Mouse (Mus musculus): ENCODE measurements around the gene Pebp1. TPM values are rescaled to one million over a fixed set of nuclear protein-coding genes. Genes with fewer than 3 reads are reported as not detected.

Pebp1 gene
- 3,275 and 4,574 TPM in 2 replicates for polyA plus RNA-seq (2012; rRNA removed)

DNA sequence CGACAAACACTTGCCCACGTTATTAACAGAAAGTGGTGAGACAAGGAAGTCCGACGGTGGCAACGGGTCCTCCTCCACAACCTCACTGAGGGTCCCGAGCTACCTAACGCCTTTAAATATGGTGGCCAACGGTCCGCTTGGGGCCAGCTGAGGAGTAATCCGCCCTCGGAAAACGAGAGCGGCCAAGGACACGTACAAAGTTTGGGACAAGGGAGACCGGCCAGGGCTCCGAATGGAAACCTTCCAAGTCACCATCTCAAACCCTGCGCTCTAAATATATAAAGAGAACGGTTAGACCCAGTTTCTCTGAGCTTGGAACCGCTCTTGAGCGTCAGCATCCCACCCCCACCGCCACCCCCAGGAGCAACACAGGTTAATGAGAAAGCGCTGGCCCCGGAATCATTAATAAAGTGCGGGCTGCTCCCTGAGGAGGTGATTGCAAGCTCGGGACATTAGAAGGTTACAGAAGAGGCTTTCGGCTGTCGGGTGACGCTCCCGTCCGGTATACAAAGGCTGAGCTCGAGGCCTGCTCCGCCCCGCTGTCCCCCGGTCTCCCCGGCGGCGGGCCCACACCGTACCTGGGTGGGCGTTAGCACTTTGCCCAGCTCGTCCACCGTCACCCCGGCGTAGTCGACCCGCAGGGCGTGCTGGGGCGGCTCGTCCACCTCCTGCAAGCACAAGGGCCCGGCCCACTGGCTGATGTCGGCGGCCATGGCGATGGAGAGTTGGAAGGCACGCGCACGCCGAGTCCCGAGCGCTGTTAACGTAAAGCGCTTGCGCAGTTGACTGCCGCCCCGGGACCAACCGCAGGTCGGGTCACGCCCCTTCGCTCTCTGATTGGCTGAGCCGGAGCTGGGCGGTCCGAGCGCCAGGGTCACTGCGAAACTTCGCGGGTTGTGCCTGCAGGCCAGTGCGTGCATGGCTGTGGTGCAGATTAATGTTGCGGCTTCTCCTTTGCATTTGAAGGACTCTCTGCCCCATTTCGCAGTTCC is at the start of gene Pebp1:
Gene Pebp1, minus strand, starts transcription at position 795 of the 992 bp plus-strand sequence.
- TF ChIP-seq POLR2A (IDR thresholded peaks at IDR 0.05; ENCODE audit: control insufficient read depth, low read depth, low read length) (peak; percentile 45; the same call in 1 of the 2 replicates), CTCF (IDR thresholded peaks at IDR 0.05; ENCODE audit: control insufficient read depth, insufficient read depth, insufficient replicate concordance, low read depth, low read length) (no peak)
- H3K27me3 ChIP-seq (ENCODE audit: control insufficient read depth, insufficient read depth, low read length), result no peaks in the 10 kb centered on the region
- peak within 1 kb of the TSS; percentile 99 for H3K4me3 ChIP-seq (ENCODE audit: control insufficient read depth, low read depth, low read length)
- H3K36me3 ChIP-seq (ENCODE audit: control insufficient read depth, insufficient read depth, low read length), result peaks cover 2% of the 10 kb centered on the region
- peak within 1 kb of the TSS; percentile 99 for H3K27ac ChIP-seq (ENCODE audit: control insufficient read depth, insufficient read depth, low read depth, low read length)
- H3K4me1 ChIP-seq (ENCODE audit: control insufficient read depth, insufficient read depth, low read length), result peaks cover 19% of the 10 kb centered on the region

DNA sequence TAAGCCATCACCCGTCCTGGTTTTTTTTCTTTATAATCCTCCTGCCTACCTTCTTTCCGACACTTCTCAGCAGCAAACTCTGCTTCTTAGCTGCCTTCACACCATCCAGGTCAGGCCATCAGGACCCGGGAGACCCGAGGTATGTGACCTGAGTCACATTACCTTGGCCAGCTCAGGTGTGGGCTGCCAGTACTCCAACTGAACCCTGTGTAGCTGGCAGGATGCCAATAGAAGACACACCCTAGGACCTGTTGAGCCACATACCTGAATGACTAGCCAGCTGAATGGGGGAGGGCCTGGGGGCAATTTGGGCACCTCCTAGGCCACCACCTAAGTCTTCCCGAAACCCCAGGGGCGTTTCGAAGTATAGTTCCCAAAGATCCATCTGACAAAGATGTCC is 43.0 kb upstream of the Pebp1 start:
- Histone ChIP-seq H3K36me3 (ENCODE audit: control insufficient read depth, insufficient read depth, low read length) (no peaks in the 10 kb centered on the region), H3K4me3 (ENCODE audit: control insufficient read depth, low read depth, low read length) (no peak overlapping the region)

DNA sequence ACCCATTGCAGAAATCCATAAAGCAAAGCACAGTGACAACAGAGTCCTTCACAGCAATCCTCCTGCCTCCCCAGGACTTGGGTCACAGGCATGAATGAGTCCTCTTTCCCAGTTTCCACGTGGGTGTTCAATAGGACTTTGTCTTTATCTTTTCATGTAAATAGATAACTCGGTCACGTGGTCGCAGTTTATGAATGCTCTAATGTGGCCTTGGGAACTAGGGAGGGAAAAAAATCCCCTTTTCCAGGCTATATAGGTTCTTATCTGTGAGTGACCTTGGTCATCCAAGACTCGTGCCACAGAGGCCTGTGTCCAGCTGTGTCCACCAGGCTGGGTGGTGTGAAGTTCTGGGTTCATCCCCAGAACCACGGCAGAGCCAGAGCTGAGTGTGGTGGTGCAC is 39.0 kb upstream of the Pebp1 start:
- no peaks in the 10 kb centered on the region for H3K4me1 ChIP-seq (ENCODE audit: control insufficient read depth, insufficient read depth, low read length)
- no peak for TF ChIP-seq CTCF (IDR thresholded peaks at IDR 0.05; ENCODE audit: control insufficient read depth, insufficient read depth, insufficient replicate concordance, low read depth, low read length)
- TF ChIP-seq POLR2A (IDR thresholded peaks at IDR 0.05; ENCODE audit: control insufficient read depth, low read depth, low read length), result no peak
- no peaks in the 10 kb centered on the region for H3K36me3 ChIP-seq (ENCODE audit: control insufficient read depth, insufficient read depth, low read length)
- H3K27ac ChIP-seq (ENCODE audit: control insufficient read depth, insufficient read depth, low read depth, low read length), result no peak overlapping the region
- H3K27me3 ChIP-seq (ENCODE audit: control insufficient read depth, insufficient read depth, low read length), result no peaks in the 10 kb centered on the region
- no peak overlapping the region for H3K4me3 ChIP-seq (ENCODE audit: control insufficient read depth, low read depth, low read length)

More for the DNA sequence above, 43.0 kb upstream of the Pebp1 start:
- Histone ChIP-seq H3K4me1 (ENCODE audit: control insufficient read depth, insufficient read depth, low read length) (0 out of 2 replicates have a peak, but pooled peaks cover 2% of the 10 kb centered on the region), H3K27me3 (ENCODE audit: control insufficient read depth, insufficient read depth, low read length) (no peaks in the 10 kb centered on the region), H3K27ac (ENCODE audit: control insufficient read depth, insufficient read depth, low read depth, low read length) (no peak overlapping the region)
- TF ChIP-seq POLR2A (IDR thresholded peaks at IDR 0.05; ENCODE audit: control insufficient read depth, low read depth, low read length) (no peak), CTCF (IDR thresholded peaks at IDR 0.05; ENCODE audit: control insufficient read depth, insufficient read depth, insufficient replicate concordance, low read depth, low read length) (no peak)

DNA sequence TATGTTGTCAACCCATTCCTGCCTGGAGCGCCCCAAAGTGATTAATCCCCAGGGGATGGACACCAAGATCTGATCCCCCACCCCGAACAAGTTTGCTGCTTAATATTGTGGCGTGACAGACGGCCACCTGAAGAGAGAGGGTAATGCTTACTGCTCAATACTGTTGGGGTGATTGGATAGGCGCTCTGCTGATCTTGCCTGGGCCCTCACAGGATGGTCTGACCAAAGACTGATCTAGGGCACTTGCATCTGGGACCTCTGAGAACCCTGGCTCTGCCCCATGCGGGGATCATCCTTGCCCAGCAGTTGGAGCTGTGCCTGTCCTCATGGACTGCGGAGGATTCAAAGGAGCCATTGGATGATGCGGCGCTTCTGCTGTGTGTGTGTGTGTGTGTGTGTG is 36.3 kb upstream of the Pebp1 start:
- TF ChIP-seq POLR2A (IDR thresholded peaks at IDR 0.05; ENCODE audit: control insufficient read depth, low read depth, low read length), result no peak
- no peak for TF ChIP-seq CTCF (IDR thresholded peaks at IDR 0.05; ENCODE audit: control insufficient read depth, insufficient read depth, insufficient replicate concordance, low read depth, low read length)
- no peaks in the 10 kb centered on the region for H3K36me3 ChIP-seq (ENCODE audit: control insufficient read depth, insufficient read depth, low read length)
- H3K4me3 ChIP-seq (ENCODE audit: control insufficient read depth, low read depth, low read length), result no peak overlapping the region
- H3K27ac ChIP-seq (ENCODE audit: control insufficient read depth, insufficient read depth, low read depth, low read length), result no peak overlapping the region
- peaks cover 1% of the 10 kb centered on the region; the same call in 1 of the 2 replicates for H3K27me3 ChIP-seq (ENCODE audit: control insufficient read depth, insufficient read depth, low read length)
- peaks cover 8% of the 10 kb centered on the region for H3K4me1 ChIP-seq (ENCODE audit: control insufficient read depth, insufficient read depth, low read length)

DNA sequence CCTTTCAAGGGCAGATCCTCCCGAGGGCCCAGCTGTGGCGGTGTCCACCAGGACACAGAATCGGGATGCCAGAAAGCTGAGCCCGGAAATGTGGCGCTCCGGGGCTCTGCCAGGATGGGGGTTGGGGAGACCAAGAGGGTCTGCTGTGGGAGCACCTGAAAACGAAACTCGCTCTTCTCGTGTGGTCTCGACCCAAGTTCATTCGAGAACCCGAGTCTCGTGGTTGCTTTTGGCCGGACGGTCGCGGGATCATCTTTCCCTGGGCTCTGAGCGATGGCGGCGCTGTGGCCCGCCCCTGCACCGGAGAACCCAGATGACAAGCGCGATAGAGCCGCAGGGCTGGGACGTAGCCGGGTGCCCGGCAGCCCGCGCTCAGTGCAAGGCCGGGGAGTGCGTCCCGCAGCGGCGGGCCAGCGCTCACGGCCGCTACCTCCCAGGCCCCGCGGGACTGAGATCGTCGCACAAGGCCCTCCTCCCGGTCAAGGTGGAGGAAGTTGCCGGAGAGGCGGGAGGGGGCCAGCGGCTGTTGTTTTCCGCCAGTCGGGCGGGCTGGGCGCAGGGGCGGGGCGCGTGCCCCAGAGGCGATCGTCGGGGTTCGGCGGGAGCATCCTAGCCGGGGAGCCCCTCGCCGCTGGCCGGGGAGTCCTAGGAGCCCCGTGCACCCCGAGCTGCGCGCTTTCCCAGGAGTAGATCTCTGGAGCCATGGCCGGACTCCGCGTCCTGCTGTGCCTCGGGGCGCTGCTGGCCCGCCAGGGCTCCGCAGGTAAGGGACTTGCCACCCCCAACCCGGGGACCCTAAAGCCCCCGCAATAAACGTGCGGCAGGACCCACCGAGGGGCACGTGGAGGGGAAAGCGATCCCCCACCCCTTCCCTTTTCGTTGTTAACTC is 31.6 kb upstream of the Pebp1 start, which contains the start of gene Vsig10:
Gene Vsig10, plus strand, starts transcription at position 343 of the 889 bp plus-strand sequence.
- H3K27me3 ChIP-seq (ENCODE audit: control insufficient read depth, insufficient read depth, low read length), result peaks cover 2% of the 10 kb centered on the region; the same call in 1 of the 2 replicates
- TF ChIP-seq POLR2A (IDR thresholded peaks at IDR 0.05; ENCODE audit: control insufficient read depth, low read depth, low read length), result no peak
- no peak for TF ChIP-seq CTCF (IDR thresholded peaks at IDR 0.05; ENCODE audit: control insufficient read depth, insufficient read depth, insufficient replicate concordance, low read depth, low read length)
- H3K36me3 ChIP-seq (ENCODE audit: control insufficient read depth, insufficient read depth, low read length), result no peaks in the 10 kb centered on the region
- peaks cover 17% of the 10 kb centered on the region for H3K4me1 ChIP-seq (ENCODE audit: control insufficient read depth, insufficient read depth, low read length)
- peak within 1 kb of the TSS; percentile 87 for H3K27ac ChIP-seq (ENCODE audit: control insufficient read depth, insufficient read depth, low read depth, low read length)
- peak within 1 kb of the TSS; percentile 77 for H3K4me3 ChIP-seq (ENCODE audit: control insufficient read depth, low read depth, low read length)

DNA sequence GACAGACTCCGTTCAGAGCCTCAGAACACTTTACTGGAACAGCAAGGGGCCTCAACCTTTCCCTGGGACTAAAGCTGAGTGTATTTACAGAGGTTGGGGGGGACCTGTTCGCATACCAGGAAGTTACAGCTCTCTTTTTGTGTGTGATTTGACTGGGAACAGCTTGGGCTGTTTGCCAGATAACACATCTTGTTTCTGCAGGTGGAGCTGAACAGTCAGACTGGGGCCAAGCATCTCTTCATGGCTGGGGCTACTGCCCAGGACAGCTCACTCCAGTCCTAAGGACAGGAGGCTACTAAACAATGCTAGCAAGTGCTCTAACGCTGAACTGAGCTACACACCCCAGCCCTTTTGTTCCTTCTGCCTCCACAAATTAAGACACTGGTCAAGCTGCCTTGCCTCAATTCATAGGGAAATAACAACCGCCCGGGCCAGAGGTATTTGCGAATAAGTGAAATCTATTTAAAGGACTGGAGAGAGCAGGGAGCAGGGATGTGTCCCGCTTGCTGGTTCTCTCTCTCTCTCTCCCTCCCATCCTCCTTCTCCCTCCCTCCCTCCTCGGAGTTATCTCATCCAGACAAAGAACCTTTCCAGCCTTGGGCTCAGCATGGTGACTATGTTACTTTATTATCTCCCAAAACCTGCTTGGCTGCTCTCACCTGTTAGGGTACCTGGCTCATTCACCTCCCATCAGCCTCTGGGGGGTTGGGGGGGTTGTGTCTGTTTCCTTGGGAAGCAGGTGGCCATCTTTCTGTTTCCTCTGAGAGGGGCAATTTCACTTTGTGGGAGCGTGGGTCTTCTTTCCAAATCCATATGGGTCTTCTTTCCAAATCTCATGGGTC is 27.4 kb upstream of the Pebp1 start:
- Histone ChIP-seq H3K36me3 (ENCODE audit: control insufficient read depth, insufficient read depth, low read length) (no peaks in the 10 kb centered on the region), H3K27ac (ENCODE audit: control insufficient read depth, insufficient read depth, low read depth, low read length) (peak overlapping the region; percentile 70), H3K4me3 (ENCODE audit: control insufficient read depth, low read depth, low read length) (no peak overlapping the region), H3K27me3 (ENCODE audit: control insufficient read depth, insufficient read depth, low read length) (peaks cover 2% of the 10 kb centered on the region; the same call in 1 of the 2 replicates), H3K4me1 (ENCODE audit: control insufficient read depth, insufficient read depth, low read length) (peaks cover 22% of the 10 kb centered on the region)
- TF ChIP-seq CTCF (IDR thresholded peaks at IDR 0.05; ENCODE audit: control insufficient read depth, insufficient read depth, insufficient replicate concordance, low read depth, low read length) (no peak), POLR2A (IDR thresholded peaks at IDR 0.05; ENCODE audit: control insufficient read depth, low read depth, low read length) (no peak)
